Mouse (Mus musculus) splenic B cell, adult 2 months (primary cell): Measurements from ENCODE around the gene Gm4133.
"Not testable (repeated sequence)": the region's sequence is repeated elsewhere in the genome, so short reads cannot be mapped to it uniquely, and the experiment has no call there.

ENCODE experiments used
- DNase-seq: peaks from one replicate; pipeline ENCODE4 v3.0.0-alpha.2; 2011; ENCODE audit warnings: low read depth, low spot score
- H3K27me3 ChIP-seq: 2 replicates; pipeline ENCODE4 v1.6.1; 2012; ENCODE audit warnings: mild to moderate bottlenecking, low read length, moderate library complexity, mixed read lengths; ENCODE audit not compliant: control insufficient read depth, poor library complexity, insufficient read depth, severe bottlenecking
- H3K36me3 ChIP-seq: 2 replicates; pipeline ENCODE4 v1.6.1; 2012; ENCODE audit warnings: mild to moderate bottlenecking, low read length, moderate library complexity, mixed read lengths; ENCODE audit not compliant: control insufficient read depth, poor library complexity, insufficient read depth, severe bottlenecking

The Gm4133 gene

GRCm38 (mm10) chr7:20333965-20334364 lies at the start of gene Gm4133:
Gene Gm4133, minus strand, starts transcription at chr7:20334065.
- not testable (repeated sequence) for H3K36me3 ChIP-seq, H3K27me3 ChIP-seq, DNase-seq

GRCm38 (mm10) chr7:20375310-20375709 lies 41.4 kb upstream of the Gm4133 start, which contains the start of gene Gm5728:
Gene Gm5728, minus strand, starts transcription at chr7:20375410.
- not testable (repeated sequence) for DNase-seq, H3K36me3 ChIP-seq

More at GRCm38 (mm10) chr7:20375310-20375709, 41.4 kb upstream of the Gm4133 start, which contains the start of gene Gm5728:
- not testable (repeated sequence) for H3K27me3 ChIP-seq
